Mouse (Mus musculus) limb, embryonic 14.5 days (tissue): ENCODE results near the gene Dgke. TPM values are rescaled to one million over a fixed set of nuclear protein-coding genes. Genes with fewer than 3 reads are reported as not detected.

Experiments used
- ATAC-seq: fragments of 200-750 bp; cut with Nextera tagmentation; 2 replicates; pipeline ENCODE4 v1.8.0; 2017; ENCODE audit warnings: low read depth, moderate number of reproducible peaks, moderate TSS enrichment; ENCODE audit not compliant: low FRiP score
- DNase-seq: peaks from one replicate; pipeline ENCODE4 v3.0.0-alpha.2; 2015; ENCODE audit warnings: low spot score
- H3K27ac ChIP-seq: fragments of 300-500 bp; sonication (generic); replicated peaks from 2 replicates; pipeline ENCODE4 v1.5.1; 2014; ENCODE audit warnings: low read depth, mild to moderate bottlenecking, low read length, moderate library complexity, mixed read lengths
- H3K27me3 ChIP-seq: fragments of 300-500 bp; sonication (generic); 2 replicates; pipeline ENCODE4 v1.6.1; 2014; ENCODE audit warnings: low read length, mixed read lengths; ENCODE audit not compliant: control insufficient read depth, insufficient read depth
- H3K36me3 ChIP-seq: fragments of 300-500 bp; sonication (generic); 2 replicates; pipeline ENCODE4 v1.6.1; 2014; ENCODE audit warnings: mild to moderate bottlenecking, low read length, moderate library complexity, mixed read lengths; ENCODE audit not compliant: control insufficient read depth, insufficient read depth
- H3K4me1 ChIP-seq: fragments of 300-500 bp; sonication (generic); 2 replicates; pipeline ENCODE4 v1.6.1; 2014; ENCODE audit warnings: antibody characterized with exemption, low read length, mixed read lengths; ENCODE audit not compliant: control insufficient read depth, insufficient read depth
- H3K4me2 ChIP-seq: fragments of 300-500 bp; sonication (generic); replicated peaks from 2 replicates; pipeline ENCODE4 v1.6.1; 2014; ENCODE audit warnings: low read depth, mild to moderate bottlenecking, low read length, moderate library complexity; ENCODE audit not compliant: severe bottlenecking
- H3K4me3 ChIP-seq: fragments of 300-500 bp; sonication (generic); replicated peaks from 2 replicates; pipeline ENCODE4 v1.5.1; 2014; ENCODE audit warnings: low read length
- H3K9ac ChIP-seq: fragments of 300-500 bp; sonication (generic); 2 replicates; pipeline ENCODE4 v1.6.1; 2014; ENCODE audit warnings: mild to moderate bottlenecking, low read depth, low read length, moderate library complexity; ENCODE audit not compliant: severe bottlenecking
- H3K9me3 ChIP-seq: fragments of 300-500 bp; sonication (generic); 2 replicates; pipeline ENCODE4 v1.6.1; 2016; ENCODE audit warnings: low read length; ENCODE audit not compliant: control insufficient read depth
- POLR2A ChIP-seq: fragments of 200-500 bp; IDR thresholded peaks from 2 replicates; pipeline ENCODE4 v1.8.0; 2012; ENCODE audit warnings: inconsistent platforms, mild to moderate bottlenecking, moderate library complexity, borderline replicate concordance; ENCODE audit not compliant: insufficient read depth, insufficient read length; ENCODE audit errors: extremely low read depth
- WGBS: fragments of 180-500 bp; shearing (Covaris S2); extraction: QIAGEN DNeasy Blood & Tissue Kit; methylation state at CpG from one replicate; pipeline ENCODE4 v1.1.7; 2014; 5-methylcytosine and 5-hydroxymethylcytosine counted together
- polyA plus RNA-seq, 2 experiments: library from polyadenylated mRNA; depleted of rRNA in 1 of 2; stranded (reverse) in 1 of 2; unstranded in 1 of 2; fragments of >200 nt; fragmentation: Nextera tagmentation in 1 of 2; extraction: Ambion mirVana in 1 of 2; gene quantifications; 2 replicates each; pipeline versions ENCODE4 v1.2.1 to v1.2.3; 2012 to 2014

Gene Dgke
- polyA plus RNA-seq, 2 experiments: 3.3 to 6.2 TPM

GRCm38 (mm10) chr11:89066126-89066525 is 524 bp downstream of the Dgke start:
- 83% methylated on average over 6 of the region's 6 CpGs for WGBS
- ATAC-seq: no peak
- no peak for TF ChIP-seq POLR2A

GRCm38 (mm10) chr11:89065297-89065696 is 1.4 kb downstream of the Dgke start:
- no peak for DNase-seq
- ATAC-seq: no peak
- no peak overlapping the region for H3K27ac ChIP-seq
- H3K36me3 ChIP-seq: no peaks in the 10 kb centered on the region
- no peaks in the 10 kb centered on the region for H3K4me1 ChIP-seq
- no peak overlapping the region for H3K4me3 ChIP-seq
- no peak for TF ChIP-seq POLR2A
- 94% methylated on average over 3 of the region's 3 CpGs for WGBS
- H3K9ac ChIP-seq: no peak overlapping the region
- no peak overlapping the region for H3K4me2 ChIP-seq
- no peaks in the 10 kb centered on the region for H3K27me3 ChIP-seq
- H3K9me3 ChIP-seq: no peaks in the 10 kb centered on the region

More at GRCm38 (mm10) chr11:89066126-89066525, 524 bp downstream of the Dgke start:
- Histone ChIP-seq H3K9me3 (no peaks in the 10 kb centered on the region), H3K27ac (no peak overlapping the region), H3K27me3 (no peaks in the 10 kb centered on the region), H3K36me3 (no peaks in the 10 kb centered on the region), H3K4me2 (no peak overlapping the region), H3K9ac (no peak overlapping the region), H3K4me1 (no peaks in the 10 kb centered on the region), H3K4me3 (no peak overlapping the region)
- DNase-seq: no peak

GRCm38 (mm10) chr11:89064312-89064711 is 2.3 kb downstream of the Dgke start:
- no peak for TF ChIP-seq POLR2A
- Histone ChIP-seq H3K27me3 (no peaks in the 10 kb centered on the region), H3K36me3 (no peaks in the 10 kb centered on the region), H3K27ac (no peak overlapping the region), H3K9ac (no peak overlapping the region), H3K9me3 (no peaks in the 10 kb centered on the region), H3K4me2 (no peak overlapping the region), H3K4me3 (no peak overlapping the region), H3K4me1 (peaks cover 5% of the 10 kb centered on the region)
- DNase-seq (no peak), ATAC-seq (no peak)
- WGBS: 82% methylated on average over 6 of the region's 6 CpGs

- WGBS: 75% methylated on average over 7 of the region's 7 CpGs
- no peaks in the 10 kb centered on the region for H3K27me3 ChIP-seq
- no peak for TF ChIP-seq POLR2A
- ATAC-seq: no peak
- no peaks in the 10 kb centered on the region for H3K36me3 ChIP-seq
- peaks cover 15% of the 10 kb centered on the region for H3K4me1 ChIP-seq
- H3K4me3 ChIP-seq: no peak overlapping the region
- H3K9me3 ChIP-seq: no peaks in the 10 kb centered on the region
- H3K27ac ChIP-seq: no peak overlapping the region
- no peak overlapping the region for H3K9ac ChIP-seq
- no peak overlapping the region for H3K4me2 ChIP-seq
- no peak for DNase-seq
These were observed 5.3 kb downstream of the Dgke start for GRCm38 (mm10) chr11:89061362-89061761.

- no peaks in the 10 kb centered on the region for H3K27me3 ChIP-seq
- 0 out of 2 replicates have a peak, but pooled peaks have one; percentile 45 for TF ChIP-seq POLR2A
- no peaks in the 10 kb centered on the region for H3K36me3 ChIP-seq
- H3K27ac ChIP-seq: peak overlapping the region; percentile 61
- ATAC-seq (peak; percentile 95), DNase-seq (peak; percentile 88)
- 1% methylated on average over 48 of the region's 63 CpGs for WGBS
- peaks cover 15% of the 10 kb centered on the region for H3K4me1 ChIP-seq
- peak overlapping the region; percentile 83 for H3K4me2 ChIP-seq
- peak overlapping the region; percentile 79 for H3K4me3 ChIP-seq
- no peaks in the 10 kb centered on the region for H3K9me3 ChIP-seq
- H3K9ac ChIP-seq: peak overlapping the region; percentile 78
These were observed 6.1 kb downstream of the Dgke start for GRCm38 (mm10) chr11:89060423-89061089.

- peak overlapping the region; percentile 79 for H3K4me3 ChIP-seq
- no peak for TF ChIP-seq POLR2A
- no peaks in the 10 kb centered on the region for H3K27me3 ChIP-seq
- peak overlapping the region; percentile 83 for H3K4me2 ChIP-seq
- H3K9ac ChIP-seq: peak overlapping the region; percentile 78
- H3K36me3 ChIP-seq: no peaks in the 10 kb centered on the region
- no peak; the same call in none of the 2 replicates for ATAC-seq
- peaks cover 15% of the 10 kb centered on the region for H3K4me1 ChIP-seq
- 0% methylated on average over 32 of the region's 33 CpGs for WGBS
- no peaks in the 10 kb centered on the region for H3K9me3 ChIP-seq
- DNase-seq: no peak
- peak overlapping the region; percentile 61 for H3K27ac ChIP-seq
These were observed 6.7 kb downstream of the Dgke start for GRCm38 (mm10) chr11:89059919-89060422.
